Mouse (Mus musculus) ES-E14 (cell line): ENCODE data around the gene Rbm26. TPM values are rescaled to one million over a fixed set of nuclear protein-coding genes. Genes with fewer than 3 reads are reported as not detected.

Experiments
- DNase-seq: peaks from one replicate; pipeline ENCODE4 v3.0.0-alpha.2; 2013; ENCODE audit warnings: low read depth, low spot score
- H3K27ac ChIP-seq: 2 replicates; pipeline ENCODE4 v1.5.1; 2012; ENCODE audit warnings: low read depth, mild to moderate bottlenecking, low read length, moderate library complexity, mixed read lengths; ENCODE audit not compliant: poor library complexity, insufficient read depth, severe bottlenecking
- H3K36me3 ChIP-seq: 2 replicates; pipeline ENCODE4 v1.6.1; 2012; ENCODE audit warnings: mild to moderate bottlenecking, low read length, moderate library complexity, mixed read lengths; ENCODE audit not compliant: control insufficient read depth, poor library complexity, insufficient read depth, severe bottlenecking
- H3K4me1 ChIP-seq, 2 experiments: fragments of 150-350 bp in 1 of 2; sonication (generic) in 1 of 2; 2 replicates each; pipeline ENCODE4 v1.6.1; 2012; ENCODE audit warnings: low read length in 2 of 2, mild to moderate bottlenecking in 1 of 2, mixed read lengths in 1 of 2; ENCODE audit not compliant: control insufficient read depth in 2 of 2, insufficient read depth in 2 of 2, poor library complexity in 1 of 2
- H3K4me3 ChIP-seq, 2 experiments: fragments of 150-350 bp in 1 of 2; sonication (generic) in 1 of 2; 2 replicates each; pipeline ENCODE4 v1.5.1; 2012; ENCODE audit warnings: low read length in 2 of 2, low read depth in 1 of 2, mild to moderate bottlenecking in 1 of 2, mixed read lengths in 1 of 2; ENCODE audit not compliant: insufficient read depth in 1 of 2, poor library complexity in 1 of 2, severe bottlenecking in 1 of 2
- H3K9ac ChIP-seq: 2 replicates; pipeline ENCODE4 v1.6.1; 2012; ENCODE audit warnings: low read depth, mild to moderate bottlenecking, low read length, mixed read lengths; ENCODE audit not compliant: poor library complexity, insufficient read depth, severe bottlenecking
- H3K9me3 ChIP-seq: fragments of 150-350 bp; sonication (generic); 2 replicates; pipeline ENCODE4 v1.6.1; 2012; ENCODE audit warnings: low read depth, mild to moderate bottlenecking, low read length; ENCODE audit not compliant: control insufficient read depth, insufficient read depth
- CHD2 ChIP-seq: IDR thresholded peaks from 2 replicates; pipeline ENCODE4 v1.6.1; 2014; ENCODE audit warnings: mild to moderate bottlenecking, low read depth, low read length, inconsistent platforms
- HCFC1 ChIP-seq: IDR thresholded peaks from 2 replicates; pipeline ENCODE4 v1.6.1; 2012; ENCODE audit warnings: low read length, inconsistent platforms, borderline replicate concordance; ENCODE audit not compliant: insufficient read depth
- MAFK ChIP-seq: IDR thresholded peaks from 2 replicates; pipeline ENCODE4 v1.6.1; 2014; ENCODE audit warnings: mild to moderate bottlenecking, low read depth, low read length, inconsistent platforms; ENCODE audit not compliant: insufficient read depth
- ZC3H11A ChIP-seq: IDR thresholded peaks from 2 replicates; pipeline ENCODE4 v1.6.1; 2012; ENCODE audit warnings: low read depth, mild to moderate bottlenecking, inconsistent platforms, low read length, borderline replicate concordance
- ZNF384 ChIP-seq: IDR thresholded peaks from 2 replicates; pipeline ENCODE4 v1.6.1; 2012; ENCODE audit warnings: low read depth, low read length, inconsistent platforms
- in situ Hi-C, 2 experiments: fragments of 600-800 bp; cut with MboI; formaldehyde crosslinking; loops; one replicate each; pipeline ENCODE4 v1.15.1; 2025; ENCODE audit warnings: low sequenced_read_pairs in 2 of 2, inconsistent platforms in 1 of 2; ENCODE audit not compliant: unreplicated experiment in 2 of 2
- total RNA-seq: library from RNA; depleted of rRNA; stranded (reverse); fragments of 300-350 nt; gene quantifications from 2 replicates; pipeline ENCODE4 v1.2.3, GENCODE M21; 2012

The Rbm26 gene
- total RNA-seq, 1 experiment: 43.6 TPM

DNA sequence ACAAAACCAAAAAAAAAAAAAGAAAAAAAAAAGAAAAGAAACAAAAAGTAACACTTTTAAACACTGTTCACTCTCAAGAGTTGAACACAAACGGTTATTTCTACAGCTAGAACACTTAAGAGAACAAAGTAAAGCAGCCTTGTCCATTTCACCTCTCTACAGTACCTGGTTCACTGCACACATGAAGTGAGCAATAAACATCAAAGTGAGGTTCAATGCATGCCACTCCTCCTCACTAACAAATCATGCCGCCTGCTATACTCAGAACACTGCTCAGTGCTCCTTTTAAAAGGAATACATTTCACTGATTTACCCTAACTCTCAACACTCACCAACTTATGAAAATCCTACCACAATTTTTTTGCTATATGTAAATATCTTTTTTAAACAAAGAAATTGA, 61.7 kb downstream of the Rbm26 start:
- Histone ChIP-seq H3K9ac (no peak overlapping the region), H3K36me3 (peaks cover 4% of the 10 kb centered on the region), H3K4me1 (no peaks in the 10 kb centered on the region), H3K27ac (no peak overlapping the region), H3K4me3 (no peak overlapping the region), H3K9me3 (no peaks in the 10 kb centered on the region)
- TF ChIP-seq MAFK: no peak
- TF ChIP-seq ZNF384: no peak
- no peak for TF ChIP-seq ZC3H11A
- TF ChIP-seq HCFC1: no peak
- TF ChIP-seq CHD2: no peak
- no peak for DNase-seq
- in situ Hi-C loops: no loop called here

DNA sequence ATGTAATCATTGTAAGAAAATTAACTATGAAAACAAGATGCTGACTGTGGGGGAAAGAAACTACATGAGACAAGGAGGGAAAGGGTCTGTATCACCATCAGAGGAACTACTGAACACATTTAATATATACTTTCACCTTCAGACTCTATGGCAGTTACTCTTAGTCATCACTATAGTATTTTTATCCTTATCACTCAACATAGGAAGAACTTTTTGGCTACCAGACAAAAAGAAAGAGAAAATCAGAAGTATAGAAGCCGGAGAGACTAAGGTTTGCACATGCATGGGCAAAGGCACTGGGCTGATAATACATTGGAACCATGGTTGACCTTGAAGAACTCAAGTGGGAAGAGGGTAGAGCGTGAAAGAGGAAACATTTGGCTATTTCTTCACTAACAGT, 70.9 kb downstream of the Rbm26 start:
- Histone ChIP-seq H3K9ac (no peak overlapping the region), H3K36me3 (no peaks in the 10 kb centered on the region; the same call in 1 of the 2 replicates), H3K4me1 (no peaks in the 10 kb centered on the region), H3K4me3 (no peak overlapping the region), H3K9me3 (no peaks in the 10 kb centered on the region), H3K27ac (no peak overlapping the region)
- in situ Hi-C loops: no loop called here
- TF ChIP-seq HCFC1 (no peak), MAFK (no peak), CHD2 (no peak), ZC3H11A (no peak), ZNF384 (no peak)
- DNase-seq: no peak

DNA sequence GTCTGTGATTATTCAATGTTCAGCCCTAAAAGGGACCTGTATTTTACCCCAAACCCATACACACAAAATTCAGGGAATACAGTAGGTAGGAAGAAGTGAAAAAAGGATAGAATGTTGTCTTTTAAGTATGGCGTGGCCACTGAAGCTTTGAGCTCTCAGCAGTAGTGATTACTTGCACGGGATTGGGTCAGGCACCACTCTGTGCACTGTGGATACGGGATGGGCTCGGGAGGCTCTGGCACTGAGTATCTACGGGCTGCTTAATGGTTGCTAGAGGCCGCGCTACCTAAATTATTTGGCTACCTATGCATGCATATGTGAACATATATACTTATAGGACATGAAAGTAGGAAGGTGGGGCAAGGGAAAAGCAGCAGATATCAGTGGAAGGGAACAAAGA, 78.3 kb downstream of the Rbm26 start:
- in situ Hi-C loops: no loop called here
- Histone ChIP-seq H3K36me3 (no peaks in the 10 kb centered on the region), H3K27ac (no peak overlapping the region), H3K4me3 (no peak overlapping the region), H3K4me1 (no peaks in the 10 kb centered on the region), H3K9ac (no peak overlapping the region), H3K9me3 (no peaks in the 10 kb centered on the region)
- TF ChIP-seq HCFC1 (no peak), MAFK (no peak), CHD2 (no peak), ZC3H11A (no peak), ZNF384 (no peak)
- DNase-seq: no peak

DNA sequence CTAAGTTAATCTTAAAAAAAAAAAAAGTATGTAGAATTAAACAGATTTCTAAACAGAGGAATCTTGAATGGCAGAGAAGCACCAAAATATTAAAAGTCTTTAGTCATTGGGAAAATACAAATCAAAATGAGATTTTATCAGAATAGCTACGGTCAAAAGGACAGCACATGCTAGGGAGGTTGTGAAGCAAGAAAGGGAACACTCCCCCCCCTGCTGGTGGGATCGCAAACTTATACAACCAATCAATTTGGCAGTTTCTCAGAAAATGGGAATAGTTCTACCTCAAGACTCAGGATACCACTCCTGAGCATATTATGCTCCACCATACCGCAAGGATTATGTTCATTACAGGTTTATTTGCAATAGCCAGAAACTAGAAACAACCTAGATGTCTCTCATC, 80.9 kb downstream of the Rbm26 start:
- Histone ChIP-seq H3K9ac (no peak overlapping the region), H3K4me1 (no peaks in the 10 kb centered on the region), H3K9me3 (no peaks in the 10 kb centered on the region), H3K36me3 (no peaks in the 10 kb centered on the region), H3K27ac (no peak overlapping the region), H3K4me3 (no peak overlapping the region)
- in situ Hi-C loops: no loop called here
- peak; percentile 40 for DNase-seq
- no peak for TF ChIP-seq CHD2
- TF ChIP-seq ZNF384: no peak
- TF ChIP-seq MAFK: no peak
- no peak for TF ChIP-seq HCFC1
- TF ChIP-seq ZC3H11A: no peak

DNA sequence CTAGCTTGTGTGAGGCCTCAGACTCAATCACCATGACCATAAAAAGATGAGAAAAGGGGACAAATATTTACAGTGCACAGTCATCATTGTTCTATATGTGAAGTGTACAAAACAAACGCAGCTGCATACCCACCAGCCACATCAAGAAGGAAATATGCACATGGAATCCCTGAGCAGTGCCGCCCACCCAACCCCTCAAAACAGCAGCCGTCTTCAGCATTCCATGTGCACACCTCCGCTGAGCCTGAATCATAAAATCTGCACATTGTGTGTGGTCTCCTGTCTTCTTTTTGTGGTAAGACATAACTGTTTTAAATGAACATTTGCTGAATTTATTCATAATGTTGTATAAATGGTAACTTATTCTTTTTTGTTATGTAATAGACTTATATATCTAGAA, 90.1 kb downstream of the Rbm26 start:
- no peak for DNase-seq
- in situ Hi-C loops: no loop called here
- Histone ChIP-seq H3K9me3 (no peaks in the 10 kb centered on the region), H3K4me1 (no peaks in the 10 kb centered on the region), H3K9ac (no peak overlapping the region), H3K27ac (no peak overlapping the region), H3K36me3 (no peaks in the 10 kb centered on the region), H3K4me3 (no peak overlapping the region)
- no peak for TF ChIP-seq MAFK
- TF ChIP-seq ZNF384: no peak
- TF ChIP-seq ZC3H11A: no peak
- TF ChIP-seq HCFC1: no peak
- no peak for TF ChIP-seq CHD2
